Mouse (Mus musculus): Measurements from ENCODE around the gene Nfkbil1. TPM values are rescaled to one million over a fixed set of nuclear protein-coding genes. Genes with fewer than 3 reads are reported as not detected.

Nfkbil1 gene
- polyA plus RNA-seq, 1 experiment from 2014 or later = 9.8 TPM

DNA sequence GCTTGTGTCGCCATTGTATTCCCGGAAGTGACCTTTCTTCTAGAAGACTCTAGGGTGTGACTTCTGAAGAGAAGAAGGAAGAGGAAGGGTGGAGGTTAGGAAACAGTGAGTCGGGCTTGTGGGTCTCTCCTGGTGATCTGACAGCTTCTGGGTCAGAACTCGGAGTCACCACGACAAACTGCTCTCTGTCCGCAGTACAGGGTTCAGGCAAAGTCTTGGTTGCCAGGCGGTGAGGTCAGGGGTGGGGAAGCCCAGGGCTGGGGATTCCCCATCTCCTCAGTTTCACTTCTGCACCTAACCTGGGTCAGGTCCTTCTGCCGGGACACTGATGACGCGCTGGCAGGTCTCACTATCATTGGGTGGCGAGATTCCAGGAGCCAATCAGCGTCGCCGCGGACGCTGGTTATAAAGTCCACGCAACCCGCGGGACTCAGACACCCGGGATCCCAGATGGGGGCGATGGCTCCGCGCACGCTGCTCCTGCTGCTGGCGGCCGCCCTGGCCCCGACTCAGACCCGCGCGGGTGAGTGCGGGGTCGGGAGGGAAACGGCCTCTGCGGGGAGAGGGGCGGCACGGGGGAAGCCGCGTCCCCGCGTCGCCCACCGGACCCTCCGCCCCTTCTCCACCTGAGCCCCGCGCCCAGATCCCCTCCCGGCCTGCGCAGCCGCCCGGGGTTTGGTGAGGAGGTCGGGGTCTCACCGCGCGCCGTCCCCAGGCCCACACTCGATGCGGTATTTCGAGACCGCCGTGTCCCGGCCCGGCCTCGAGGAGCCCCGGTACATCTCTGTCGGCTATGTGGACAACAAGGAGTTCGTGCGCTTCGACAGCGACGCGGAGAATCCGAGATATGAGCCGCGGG, 27.3 kb upstream of the Nfkbil1 start, which contains the start of gene H2-D1:
TSS of gene H2-D1 (plus strand) at position 67 of the 859 bp plus-strand sequence.
- peak within 1 kb of the TSS; percentile 70 for H3K4me3 ChIP-seq
- H3K4me1 ChIP-seq (replicated peaks) = peaks cover 4% of the 10 kb centered on the region; the same call in 1 of the 2 replicates
- peak within 1 kb of the TSS; percentile 100 for H3K4me2 ChIP-seq
- H3K27me3 ChIP-seq (replicated peaks) = peaks cover 65% of the 10 kb centered on the region
- WGBS = 2% methylated on average over 72 of the region's 73 CpGs
- H3K27ac ChIP-seq (ENCODE audit: poor library complexity, severe bottlenecking) = no peak within 1 kb of the TSS
- no peaks in the 10 kb centered on the region for H3K36me3 ChIP-seq
- H3K9ac ChIP-seq = peak within 1 kb of the TSS; percentile 71
- ATAC-seq (ENCODE audit: insufficient number of reproducible peaks, low FRiP score) = peak; percentile 90
- no peaks in the 10 kb centered on the region for H3K9me3 ChIP-seq (replicated peaks)

DNA sequence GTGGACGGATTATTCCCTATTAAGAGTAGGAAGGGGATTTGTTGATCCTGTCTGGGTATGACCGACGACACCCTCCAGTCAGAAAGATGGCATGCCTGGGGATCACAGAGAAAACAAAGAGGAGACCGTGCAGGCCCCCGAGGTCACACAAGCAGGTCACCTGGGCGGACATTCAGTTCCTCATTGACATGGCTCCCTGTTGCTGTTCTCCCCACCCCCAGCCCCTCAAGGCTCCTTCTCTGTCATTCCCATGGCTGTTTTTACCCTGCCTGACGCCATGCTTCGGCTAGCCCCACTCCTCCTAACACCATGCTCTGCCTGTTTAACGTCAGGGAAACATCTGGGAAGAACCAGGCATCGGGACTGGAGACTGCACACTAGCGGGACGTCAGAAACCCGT, 26.1 kb upstream of the Nfkbil1 start:
- no peaks in the 10 kb centered on the region for H3K9me3 ChIP-seq (replicated peaks)
- H3K36me3 ChIP-seq = no peaks in the 10 kb centered on the region
- no peak overlapping the region for H3K9ac ChIP-seq
- H3K4me2 ChIP-seq = no peak overlapping the region
- no peak overlapping the region for H3K4me3 ChIP-seq
- H3K4me1 ChIP-seq (replicated peaks) = peaks cover 7% of the 10 kb centered on the region; the same call in 1 of the 2 replicates
- H3K27me3 ChIP-seq (replicated peaks) = peaks cover 60% of the 10 kb centered on the region
- WGBS = 71% methylated on average over 13 of the region's 13 CpGs
- no peak overlapping the region for H3K27ac ChIP-seq (ENCODE audit: poor library complexity, severe bottlenecking)
- ATAC-seq (ENCODE audit: insufficient number of reproducible peaks, low FRiP score) = no peak

DNA sequence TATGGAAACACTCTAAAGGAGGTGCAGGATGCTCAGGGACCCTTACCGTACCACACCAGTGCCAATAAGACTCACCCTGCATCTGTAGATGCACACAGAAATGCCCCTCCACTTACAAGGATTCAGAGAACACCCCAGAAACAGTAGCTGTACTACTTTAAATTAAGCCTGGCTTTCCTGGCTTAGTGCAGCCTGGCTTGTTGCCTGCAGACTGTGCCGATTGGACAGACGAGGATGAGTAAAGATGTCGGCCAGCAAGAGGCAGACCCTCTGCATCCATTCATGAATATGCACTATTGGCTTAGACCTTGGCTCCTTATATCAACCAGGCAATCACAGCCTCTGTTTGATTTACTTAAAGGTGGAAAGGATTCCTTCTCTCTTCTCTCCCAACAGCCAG, 24.0 kb upstream of the Nfkbil1 start:
- Histone ChIP-seq H3K27me3 (replicated peaks) (peaks cover 43% of the 10 kb centered on the region), H3K9ac (no peak overlapping the region), H3K9me3 (replicated peaks) (no peaks in the 10 kb centered on the region), H3K4me3 (no peak overlapping the region), H3K4me1 (replicated peaks) (peaks cover 7% of the 10 kb centered on the region; the same call in 1 of the 2 replicates), H3K4me2 (no peak overlapping the region), H3K27ac (ENCODE audit: poor library complexity, severe bottlenecking) (no peak overlapping the region), H3K36me3 (no peaks in the 10 kb centered on the region)
- 78% methylated on average over 4 of the region's 4 CpGs for WGBS
- no peak for ATAC-seq (ENCODE audit: insufficient number of reproducible peaks, low FRiP score)

GRCm38 (mm10) chr17:35258492-35259478, 23.2 kb upstream of the Nfkbil1 start:
- ATAC-seq (ENCODE audit: insufficient number of reproducible peaks, low FRiP score) = no peak
- no peak overlapping the region for H3K27ac ChIP-seq (ENCODE audit: poor library complexity, severe bottlenecking)
- H3K9me3 ChIP-seq (replicated peaks) = no peaks in the 10 kb centered on the region
- H3K27me3 ChIP-seq (replicated peaks) = peaks cover 34% of the 10 kb centered on the region
- H3K4me1 ChIP-seq (replicated peaks) = peaks cover 7% of the 10 kb centered on the region; the same call in 1 of the 2 replicates
- no peak overlapping the region for H3K9ac ChIP-seq
- H3K4me3 ChIP-seq = no peak overlapping the region
- H3K4me2 ChIP-seq = peak overlapping the region; percentile 63; the same call in 1 of the 2 replicates
- peaks cover 6% of the 10 kb centered on the region for H3K36me3 ChIP-seq
- WGBS = 53% methylated on average over 14 of the region's 14 CpGs

GRCm38 (mm10) chr17:35257824-35258491, 22.4 kb upstream of the Nfkbil1 start:
- H3K36me3 ChIP-seq = peaks cover 15% of the 10 kb centered on the region
- H3K4me1 ChIP-seq (replicated peaks) = peaks cover 7% of the 10 kb centered on the region; the same call in 1 of the 2 replicates
- H3K27me3 ChIP-seq (replicated peaks) = peaks cover 30% of the 10 kb centered on the region
- peak overlapping the region; percentile 28 for H3K4me3 ChIP-seq
- no peak overlapping the region for H3K27ac ChIP-seq (ENCODE audit: poor library complexity, severe bottlenecking)
- peak overlapping the region; percentile 63 for H3K4me2 ChIP-seq
- no peaks in the 10 kb centered on the region for H3K9me3 ChIP-seq (replicated peaks)
- no peak for ATAC-seq (ENCODE audit: insufficient number of reproducible peaks, low FRiP score)
- peak overlapping the region; percentile 50 for H3K9ac ChIP-seq
- 13% methylated on average over 17 of the region's 17 CpGs for WGBS

DNA sequence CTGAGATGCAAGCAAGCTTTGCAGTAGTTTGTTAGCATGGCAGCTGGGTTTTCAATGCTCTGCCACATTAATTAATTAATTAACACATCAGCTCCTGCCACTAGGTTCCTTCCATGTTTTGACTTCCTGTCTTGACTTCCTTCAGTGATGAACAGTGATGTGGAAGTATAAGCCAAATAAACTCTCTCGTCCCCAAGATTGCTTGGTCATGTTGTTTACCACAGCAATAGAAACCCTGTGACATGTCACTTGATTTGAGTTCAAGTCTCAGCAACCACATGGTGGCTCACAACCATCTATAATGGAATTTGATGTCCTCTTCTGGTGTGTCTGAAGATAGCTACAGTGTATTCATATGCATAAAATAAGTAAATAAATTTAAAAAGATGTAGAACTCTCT, 21.8 kb upstream of the Nfkbil1 start:
- Histone ChIP-seq H3K27me3 (replicated peaks) (peaks cover 26% of the 10 kb centered on the region), H3K4me3 (no peak overlapping the region), H3K4me2 (no peak overlapping the region; the same call in 1 of the 2 replicates), H3K4me1 (replicated peaks) (peaks cover 3% of the 10 kb centered on the region; the same call in 1 of the 2 replicates), H3K36me3 (peaks cover 20% of the 10 kb centered on the region), H3K9ac (no peak overlapping the region), H3K9me3 (replicated peaks) (no peaks in the 10 kb centered on the region), H3K27ac (ENCODE audit: poor library complexity, severe bottlenecking) (no peak overlapping the region)
- WGBS = 56% methylated on average over 1 of the region's 1 CpGs
- ATAC-seq (ENCODE audit: insufficient number of reproducible peaks, low FRiP score) = 0 out of 2 replicates have a peak, but pooled peaks have one; percentile 34

DNA sequence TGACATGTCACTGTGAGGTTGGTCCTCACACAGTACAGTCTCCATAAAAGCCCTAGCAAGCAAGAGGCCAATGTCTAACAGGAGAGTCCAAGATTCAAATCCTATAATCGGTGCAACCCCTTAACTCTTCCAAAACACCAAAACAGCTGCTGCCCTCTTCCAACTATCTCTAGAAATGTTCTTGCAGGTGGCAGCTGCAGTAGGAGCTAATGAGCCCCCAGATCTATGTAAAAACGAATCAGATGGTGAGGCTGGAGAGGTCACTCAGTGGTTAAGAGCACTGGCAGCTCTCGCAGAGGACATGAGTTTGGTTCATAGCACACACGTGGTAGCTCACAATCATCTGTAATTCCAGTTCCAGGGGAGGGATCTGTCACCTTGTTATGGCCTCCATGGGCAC, 20.1 kb upstream of the Nfkbil1 start:
- H3K36me3 ChIP-seq = peaks cover 36% of the 10 kb centered on the region
- H3K9me3 ChIP-seq (replicated peaks) = no peaks in the 10 kb centered on the region
- H3K27ac ChIP-seq (ENCODE audit: poor library complexity, severe bottlenecking) = no peak overlapping the region
- 57% methylated on average over 4 of the region's 4 CpGs for WGBS
- no peak overlapping the region for H3K9ac ChIP-seq
- H3K4me3 ChIP-seq = no peak overlapping the region
- no peak for ATAC-seq (ENCODE audit: insufficient number of reproducible peaks, low FRiP score)
- H3K4me1 ChIP-seq (replicated peaks) = 0 out of 2 replicates have a peak, but pooled peaks cover 3% of the 10 kb centered on the region
- peaks cover 12% of the 10 kb centered on the region for H3K27me3 ChIP-seq (replicated peaks)
- H3K4me2 ChIP-seq = no peak overlapping the region

DNA sequence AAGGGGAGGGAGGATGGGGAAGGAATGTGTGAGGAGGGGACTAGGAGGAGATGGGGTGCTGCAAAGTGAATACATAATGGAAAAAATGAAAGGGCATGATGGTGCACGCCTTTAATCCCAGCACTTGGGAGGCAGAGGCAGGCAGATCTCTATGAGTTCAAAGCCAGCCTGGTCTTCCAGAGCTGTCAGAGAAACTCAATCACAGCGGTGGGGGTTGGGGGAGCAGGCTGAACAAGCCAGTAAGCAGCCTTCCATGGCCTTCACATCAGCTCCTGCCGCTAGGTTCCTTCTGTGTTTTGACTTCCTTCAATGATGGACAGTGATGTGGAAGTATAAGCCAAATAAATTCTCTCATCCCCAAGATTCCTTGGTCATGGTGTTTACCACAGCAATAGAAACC, 19.7 kb upstream of the Nfkbil1 start:
- Histone ChIP-seq H3K9ac (no peak overlapping the region), H3K27me3 (replicated peaks) (peaks cover 8% of the 10 kb centered on the region), H3K36me3 (peaks cover 40% of the 10 kb centered on the region), H3K4me3 (no peak overlapping the region), H3K4me2 (no peak overlapping the region), H3K9me3 (replicated peaks) (no peaks in the 10 kb centered on the region), H3K4me1 (replicated peaks) (0 out of 2 replicates have a peak, but pooled peaks cover 3% of the 10 kb centered on the region), H3K27ac (ENCODE audit: poor library complexity, severe bottlenecking) (no peak overlapping the region)
- no peak for ATAC-seq (ENCODE audit: insufficient number of reproducible peaks, low FRiP score)
- 76% methylated on average over 3 of the region's 3 CpGs for WGBS

DNA sequence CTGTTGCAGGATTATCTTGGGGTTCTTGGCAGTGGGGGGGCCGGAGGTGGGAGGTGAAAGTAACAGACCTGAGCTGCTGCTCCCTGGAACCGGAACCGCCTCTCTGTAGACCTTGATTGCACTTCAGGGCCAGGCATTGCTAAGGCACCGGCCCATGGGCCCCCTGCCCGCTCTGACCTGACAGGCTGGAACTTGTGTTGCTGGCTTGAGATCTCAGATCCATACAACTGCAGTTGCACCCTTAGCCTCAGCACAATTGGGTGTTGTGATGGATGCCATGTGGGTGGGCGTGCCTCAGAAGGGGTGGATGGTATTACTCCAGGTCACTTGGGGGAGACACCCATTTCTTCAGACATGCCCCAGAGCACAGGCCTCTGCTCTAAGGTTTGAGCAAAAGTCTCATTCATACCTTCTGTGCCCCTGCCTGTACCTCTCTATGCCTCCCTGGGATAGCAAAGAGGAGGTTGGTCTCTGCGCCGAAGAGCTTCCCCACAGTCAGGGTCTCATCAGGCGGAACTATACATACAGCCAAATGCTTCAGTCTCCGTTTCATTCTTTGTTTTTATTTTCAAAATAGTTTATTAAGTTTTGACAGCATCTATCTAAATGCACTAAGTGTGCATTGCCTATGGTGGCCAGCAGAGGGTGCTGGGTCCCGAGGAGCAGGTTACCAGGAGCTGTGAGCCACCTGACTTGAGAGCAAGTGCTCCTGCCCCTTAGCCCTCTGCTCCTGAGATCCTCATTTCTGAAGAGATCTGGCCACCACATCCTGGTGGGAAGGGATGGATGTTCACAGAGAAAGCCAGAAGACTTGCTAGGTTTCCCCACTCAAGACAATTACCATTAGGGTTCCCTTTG, 18.9 kb upstream of the Nfkbil1 start:
- H3K9ac ChIP-seq = no peak overlapping the region
- H3K36me3 ChIP-seq = peaks cover 48% of the 10 kb centered on the region
- WGBS = 59% methylated on average over 11 of the region's 11 CpGs
- ATAC-seq (ENCODE audit: insufficient number of reproducible peaks, low FRiP score) = no peak
- no peak overlapping the region for H3K27ac ChIP-seq (ENCODE audit: poor library complexity, severe bottlenecking)
- H3K27me3 ChIP-seq (replicated peaks) = peaks cover 3% of the 10 kb centered on the region; the same call in 1 of the 2 replicates
- H3K4me1 ChIP-seq (replicated peaks) = 0 out of 2 replicates have a peak, but pooled peaks cover 3% of the 10 kb centered on the region
- H3K4me3 ChIP-seq = no peak overlapping the region
- no peaks in the 10 kb centered on the region for H3K9me3 ChIP-seq (replicated peaks)
- H3K4me2 ChIP-seq = no peak overlapping the region

Data from heart, embryonic 12.5 days (tissue).